ENCODE assay signal across 8 mouse cellular contexts in the genomic region with DNA sequence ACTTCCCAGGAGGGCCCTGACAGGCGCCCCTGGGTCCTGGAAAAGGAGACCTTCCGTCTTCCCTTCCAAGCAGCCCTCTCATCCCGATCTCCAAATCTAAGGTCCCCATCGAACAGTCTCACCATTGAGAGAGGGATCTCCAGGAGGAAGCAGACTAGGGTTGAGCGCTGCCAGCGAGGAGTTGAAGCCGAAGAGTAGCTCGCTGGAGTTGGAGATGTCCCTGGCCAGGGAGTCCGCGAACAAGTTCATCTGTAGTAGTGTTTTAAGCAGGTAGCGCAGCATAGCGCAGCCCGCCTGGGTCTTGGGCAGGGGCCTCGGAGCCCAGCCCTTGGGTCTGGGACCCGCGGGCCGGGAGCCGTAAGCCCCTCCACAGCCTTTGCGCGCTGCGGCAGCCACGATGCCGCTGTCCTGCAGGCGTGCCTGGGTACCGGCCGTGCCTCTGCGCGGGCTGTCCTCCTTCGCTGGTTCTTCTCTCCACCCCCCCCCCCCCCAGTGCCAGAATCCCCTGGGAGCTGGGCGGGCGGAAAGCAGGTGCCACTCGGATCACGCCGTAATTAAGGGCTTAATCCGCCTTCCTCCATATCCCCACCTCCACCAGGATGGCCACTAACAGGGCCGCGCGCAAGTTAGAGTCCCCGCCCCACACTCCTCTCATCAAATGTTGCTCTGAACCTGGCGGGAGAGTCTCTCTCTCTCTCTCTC. TPM values are rescaled to one million over a fixed set of nuclear protein-coding genes. Genes with fewer than 3 reads are reported as not detected.
A peak's percentile ranks its signal among the peaks of the same experiment; 100 is the strongest.
DNase-seq lines count a peak whose midpoint lies in the region; ATAC-seq and TF ChIP-seq lines count a peak whose summit lies in the region.

A gene (minus strand): TSS at position 527 of the 702 bp plus-strand sequence.

- H3K9me3 ChIP-seq in lung, embryonic 16.5 days (ENCODE audit: control insufficient read depth, low read length) = no peaks in the 10 kb centered on the region

- H3K4me3 ChIP-seq in lung, embryonic 16.5 days (ENCODE audit: low read length) = peak within 1 kb of the TSS; percentile 39
- H3K4me3 ChIP-seq in olfactory bulb, adult 2 months (ENCODE audit: insufficient read depth, low read depth, low read length) = peak within 1 kb of the TSS; percentile 31

- no peaks in the 10 kb centered on the region for H3K36me3 ChIP-seq in lung, embryonic 16.5 days (ENCODE audit: control insufficient read depth, insufficient read depth, low read length)

- no peak for TF ChIP-seq CTCF in olfactory bulb, adult 2 months (IDR thresholded peaks at IDR 0.05; ENCODE audit: insufficient read depth, low read depth, low read length)

- TF ChIP-seq POLR2A in olfactory bulb, adult 2 months (IDR thresholded peaks at IDR 0.05; ENCODE audit: insufficient read depth, low read depth, low read length) = no peak

- H3K27ac ChIP-seq in lung, embryonic 16.5 days (ENCODE audit: low read length) = no peak within 1 kb of the TSS
- H3K27ac ChIP-seq in olfactory bulb, adult 2 months (ENCODE audit: insufficient read depth, low read depth, low read length) = no peak within 1 kb of the TSS

- ATAC-seq in lung, embryonic 16.5 days (ENCODE audit: low read depth) = no peak

- peak; percentile 14 for DNase-seq in adrenal gland, postnatal 10 days
- DNase-seq in adrenal gland, postnatal 4 days (ENCODE audit: low spot score in 2 of 2) = no peak
- DNase-seq in lung, postnatal 36 days = no peak
- DNase-seq in kidney, postnatal 10 days = peak; percentile 18
- DNase-seq in cerebellum, adult 9-10 months = no peak
- DNase-seq in ovary, postnatal 36 days (ENCODE audit: low spot score) = no peak

- peak within 1 kb of the TSS; percentile 55 for H3K4me2 ChIP-seq in lung, embryonic 16.5 days (ENCODE audit: low read depth, low read length)

- under 1% methylated on average over 38 of the region's 40 CpGs for WGBS in lung, embryonic 16.5 days
- WGBS in olfactory bulb, adult 2 months = under 1% methylated on average over 40 of the region's 40 CpGs

- peaks cover 21% of the 10 kb centered on the region for H3K4me1 ChIP-seq in lung, embryonic 16.5 days (replicated peaks; ENCODE audit: control insufficient read depth, insufficient read depth, low read length)
- H3K4me1 ChIP-seq in olfactory bulb, adult 2 months (ENCODE audit: control insufficient read depth, insufficient read depth, low read length) = peaks cover 23% of the 10 kb centered on the region

- H3K9ac ChIP-seq in lung, embryonic 16.5 days (ENCODE audit: low read length) = peak within 1 kb of the TSS; percentile 11; the same call in 1 of the 2 replicates

- H3K27me3 ChIP-seq in lung, embryonic 16.5 days (ENCODE audit: control insufficient read depth, insufficient read depth, low read depth, low read length) = peaks cover 64% of the 10 kb centered on the region

RNA-seq across cellular contexts. Expression of the gene that starts here (rescaled TPM):
- total RNA-seq in adrenal gland, postnatal 10 days (2021) = under 1 TPM; 0.45 to 0.72 TPM
- total RNA-seq in adrenal gland, postnatal 4 days (2021) = 1 to 10 TPM in 1 of 2 experiments, under 1 TPM in 1; 0.56 to 1.0 TPM
- polyA plus RNA-seq in lung, embryonic 16.5 days (2015; fragmentation: Nextera tagmentation; extraction: Ambion mirVana) = 0.15 and 0.19 TPM in 2 replicates
- not detected in 2 replicates for polyA plus RNA-seq in olfactory bulb, adult 2 months (2012; ENCODE audit: insufficient read depth, insufficient read length, low replicate concordance, missing spikeins)

Comparison
In these comparisons a context has a peak if more than half of its experiments do, and no peak if none do; other contexts are left out.
1. Peak in DNase-seq in adrenal gland, postnatal 10 days; RNA of the gene not detected or under 1 TPM.